Mouse (Mus musculus) megakaryocyte, embryonic 14.5 days (primary cell): ENCODE measurements at regions not wholly inside any gene's neighbourhood (a gene's known extent, or its start where the extent isn't known, plus 50 kb on each side); places are given as distances from the start of the nearest gene placed in this dataset.

Source experiments
- H3K27me3 ChIP-seq: replicated peaks from 2 replicates; pipeline ENCODE3; 2012; ENCODE audit warnings: inconsistent platforms
- H3K36me3 ChIP-seq: replicated peaks from 2 replicates; pipeline ENCODE3; 2012; ENCODE audit warnings: low read length, inconsistent platforms, mixed read lengths
- H3K4me1 ChIP-seq: 2 replicates; pipeline ENCODE4 v1.6.1; 2012; ENCODE audit warnings: inconsistent platforms
- H3K4me3 ChIP-seq: replicated peaks from 2 replicates; pipeline ENCODE3; 2012; ENCODE audit warnings: moderate library complexity, mild to moderate bottlenecking, inconsistent platforms
- H3K9me3 ChIP-seq: 2 replicates; pipeline ENCODE4 v1.6.1; 2012; ENCODE audit warnings: inconsistent platforms
- FLI1 ChIP-seq: IDR thresholded peaks from 2 replicates; pipeline ENCODE4 v1.6.1; 2012; ENCODE audit warnings: low read length, inconsistent platforms, mixed read lengths
- GATA1 ChIP-seq: IDR thresholded peaks from 3 replicates; pipeline ENCODE4 v1.6.1; 2012; ENCODE audit warnings: mixed read lengths, low read length, inconsistent platforms, borderline replicate concordance

- H3K27me3 ChIP-seq: peaks cover 43% of the 10 kb centered on the region
These were observed 119.5 kb upstream of the A530016L24Rik start for GRCm38 (mm10) chr12:112369581-112370371.

GRCm38 (mm10) chr12:112372234-112373050 lies 116.8 kb upstream of the A530016L24Rik start:
- H3K27me3 ChIP-seq: peaks cover 68% of the 10 kb centered on the region
- no peak overlapping the region for H3K4me3 ChIP-seq
- TF ChIP-seq FLI1 (no peak), GATA1 (no peak)
- H3K36me3 ChIP-seq: no peaks in the 10 kb centered on the region
- no peaks in the 10 kb centered on the region for H3K9me3 ChIP-seq
- H3K4me1 ChIP-seq: no peaks in the 10 kb centered on the region

More at GRCm38 (mm10) chr12:112369581-112370371, 119.5 kb upstream of the A530016L24Rik start:
- no peaks in the 10 kb centered on the region for H3K4me1 ChIP-seq
- no peak for TF ChIP-seq FLI1
- no peaks in the 10 kb centered on the region for H3K9me3 ChIP-seq
- H3K36me3 ChIP-seq: no peaks in the 10 kb centered on the region
- no peak overlapping the region for H3K4me3 ChIP-seq

GRCm38 (mm10) chr12:112373966-112374365 lies 115.3 kb upstream of the A530016L24Rik start:
- peaks cover 74% of the 10 kb centered on the region for H3K27me3 ChIP-seq
- H3K4me3 ChIP-seq: no peak overlapping the region
- H3K4me1 ChIP-seq: no peaks in the 10 kb centered on the region
- H3K36me3 ChIP-seq: no peaks in the 10 kb centered on the region
- no peaks in the 10 kb centered on the region for H3K9me3 ChIP-seq
- TF ChIP-seq GATA1: no peak
- TF ChIP-seq FLI1: no peak

- Histone ChIP-seq H3K36me3 (no peaks in the 10 kb centered on the region), H3K27me3 (peaks cover 69% of the 10 kb centered on the region), H3K9me3 (no peaks in the 10 kb centered on the region), H3K4me1 (no peaks in the 10 kb centered on the region), H3K4me3 (no peak overlapping the region)
- TF ChIP-seq FLI1 (no peak), GATA1 (no peak)
These were observed 113.0 kb upstream of the A530016L24Rik start for GRCm38 (mm10) chr12:112376236-112376635.

GRCm38 (mm10) chr12:112376701-112377100 lies 112.5 kb upstream of the A530016L24Rik start:
- peaks cover 69% of the 10 kb centered on the region for H3K27me3 ChIP-seq
- no peaks in the 10 kb centered on the region for H3K36me3 ChIP-seq
- no peak for TF ChIP-seq GATA1
- no peaks in the 10 kb centered on the region for H3K9me3 ChIP-seq
- no peaks in the 10 kb centered on the region for H3K4me1 ChIP-seq
- no peak overlapping the region for H3K4me3 ChIP-seq

- H3K27me3 ChIP-seq: peaks cover 62% of the 10 kb centered on the region
- TF ChIP-seq FLI1 (no peak), GATA1 (no peak)
- no peaks in the 10 kb centered on the region for H3K9me3 ChIP-seq
- H3K36me3 ChIP-seq: no peaks in the 10 kb centered on the region
- no peaks in the 10 kb centered on the region for H3K4me1 ChIP-seq
- no peak overlapping the region for H3K4me3 ChIP-seq
These were observed 110.6 kb upstream of the A530016L24Rik start for GRCm38 (mm10) chr12:112378482-112379243.

GRCm38 (mm10) chr12:112387836-112388235 lies 101.4 kb upstream of the A530016L24Rik start:
- no peaks in the 10 kb centered on the region for H3K9me3 ChIP-seq
- H3K27me3 ChIP-seq: peaks cover 15% of the 10 kb centered on the region
- no peaks in the 10 kb centered on the region for H3K36me3 ChIP-seq
- no peak overlapping the region for H3K4me3 ChIP-seq
- TF ChIP-seq FLI1 (no peak), GATA1 (no peak)
- H3K4me1 ChIP-seq: no peaks in the 10 kb centered on the region

- no peaks in the 10 kb centered on the region for H3K36me3 ChIP-seq
- peaks cover 33% of the 10 kb centered on the region for H3K27me3 ChIP-seq
- peaks cover 7% of the 10 kb centered on the region for H3K9me3 ChIP-seq
- H3K4me1 ChIP-seq: no peaks in the 10 kb centered on the region
- TF ChIP-seq FLI1 (no peak), GATA1 (no peak)
- H3K4me3 ChIP-seq: no peak overlapping the region
These were observed 93.3 kb upstream of the A530016L24Rik start for GRCm38 (mm10) chr12:112395909-112396308.

GRCm38 (mm10) chr12:112403688-112404240 lies 85.5 kb upstream of the A530016L24Rik start:
- TF ChIP-seq FLI1: no peak
- no peak for TF ChIP-seq GATA1
- peaks cover 6% of the 10 kb centered on the region for H3K9me3 ChIP-seq
- peaks cover 59% of the 10 kb centered on the region for H3K27me3 ChIP-seq
- no peaks in the 10 kb centered on the region for H3K4me1 ChIP-seq
- no peaks in the 10 kb centered on the region for H3K36me3 ChIP-seq
- H3K4me3 ChIP-seq: no peak overlapping the region
